Mouse (Mus musculus): ENCODE data around the gene Ccdc69. TPM values are rescaled to one million over a fixed set of nuclear protein-coding genes. Genes with fewer than 3 reads are reported as not detected.
A peak's percentile ranks its signal among the peaks of the same experiment; 100 is the strongest.

Gene Ccdc69
- polyA plus RNA-seq, 1 experiment: 5.4 TPM

DNA sequence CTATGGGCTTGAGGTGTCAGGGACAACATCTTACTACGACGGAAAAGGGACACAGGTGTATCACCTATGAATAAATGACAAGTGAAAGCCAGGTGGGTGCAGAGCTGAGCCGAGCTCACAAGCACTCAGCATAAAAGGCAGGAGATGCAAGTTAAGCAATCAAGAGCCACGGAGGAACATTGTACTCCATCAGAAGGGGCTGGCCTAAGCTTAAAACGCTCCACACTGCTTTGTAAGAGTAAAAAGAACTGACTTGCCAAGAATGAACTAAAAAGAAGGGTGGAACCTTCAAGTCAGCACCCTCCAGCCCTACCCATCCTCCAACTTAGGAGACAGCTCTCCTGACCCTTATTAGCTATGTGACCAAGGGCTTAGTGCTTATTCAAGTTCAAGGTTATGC lies 55.4 kb downstream of the Ccdc69 start:
- DNase-seq: no peak
- TF ChIP-seq POLR2A (IDR thresholded peaks at IDR 0.05; ENCODE audit: borderline replicate concordance, insufficient read depth, low read length) (no peak), CTCF (IDR thresholded peaks at IDR 0.05; ENCODE audit: borderline replicate concordance, insufficient read depth, low read depth, low read length) (no peak)
- Histone ChIP-seq H3K4me1 (ENCODE audit: control insufficient read depth, insufficient read depth, low read length) (peaks cover 23% of the 10 kb centered on the region), H3K4me3 (replicated peaks; ENCODE audit: insufficient read depth, low read depth, low read length) (no peak overlapping the region), H3K27me3 (ENCODE audit: control insufficient read depth, insufficient read depth, low read length) (no peaks in the 10 kb centered on the region), H3K27ac (ENCODE audit: insufficient read depth, low read length) (no peak overlapping the region)
- WGBS: 64% methylated on average over 5 of the region's 5 CpGs

DNA sequence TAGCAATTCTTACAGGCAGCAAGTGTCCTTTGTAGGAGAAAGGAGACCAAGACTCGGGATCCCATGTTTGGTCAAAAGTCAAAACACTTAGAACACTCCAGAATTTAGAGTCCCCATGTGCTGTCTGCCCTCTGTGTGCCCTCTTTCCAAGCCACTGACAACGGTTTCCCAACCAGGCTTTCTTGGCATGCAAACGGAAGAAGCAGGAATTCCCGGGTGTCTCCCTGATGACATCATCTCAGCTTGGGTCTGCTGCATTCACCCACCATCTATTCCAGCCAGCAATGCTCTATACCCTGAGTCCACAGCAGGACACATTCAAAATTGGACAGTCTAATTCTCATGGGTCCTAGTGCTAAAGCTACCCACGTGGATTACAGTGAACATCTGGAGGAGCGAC lies 56.1 kb downstream of the Ccdc69 start:
- no peak overlapping the region for H3K27ac ChIP-seq (ENCODE audit: insufficient read depth, low read length)
- H3K27me3 ChIP-seq (ENCODE audit: control insufficient read depth, insufficient read depth, low read length): no peaks in the 10 kb centered on the region
- no peak for DNase-seq
- 23% methylated on average over 6 of the region's 6 CpGs for WGBS
- H3K4me1 ChIP-seq (ENCODE audit: control insufficient read depth, insufficient read depth, low read length): peaks cover 25% of the 10 kb centered on the region
- TF ChIP-seq CTCF (IDR thresholded peaks at IDR 0.05; ENCODE audit: borderline replicate concordance, insufficient read depth, low read depth, low read length): no peak
- H3K4me3 ChIP-seq (replicated peaks; ENCODE audit: insufficient read depth, low read depth, low read length): no peak overlapping the region

DNA sequence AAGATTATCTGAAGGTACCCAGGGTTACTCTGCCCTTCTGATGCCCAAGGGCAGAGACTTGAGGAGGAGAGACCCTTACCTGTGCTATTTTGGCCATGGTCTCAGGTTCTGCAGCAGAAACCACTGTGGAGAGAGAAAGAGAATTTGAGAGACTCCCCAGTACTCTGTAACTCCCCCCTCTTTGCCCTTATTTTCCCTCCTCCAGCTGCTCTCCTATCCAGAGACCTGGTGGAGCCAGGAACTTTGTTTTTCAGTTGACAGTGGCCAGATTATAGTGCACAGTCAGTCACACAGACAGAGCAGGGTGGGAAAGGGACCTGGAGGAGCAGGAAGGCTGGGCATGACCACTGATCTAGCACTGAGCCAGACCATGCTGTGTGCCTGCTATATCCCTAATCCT lies 56.5 kb downstream of the Ccdc69 start:
- H3K27ac ChIP-seq (ENCODE audit: insufficient read depth, low read length): no peak overlapping the region
- TF ChIP-seq POLR2A (IDR thresholded peaks at IDR 0.05; ENCODE audit: borderline replicate concordance, insufficient read depth, low read length) (no peak), CTCF (IDR thresholded peaks at IDR 0.05; ENCODE audit: borderline replicate concordance, insufficient read depth, low read depth, low read length) (no peak)
- H3K4me1 ChIP-seq (ENCODE audit: control insufficient read depth, insufficient read depth, low read length): peaks cover 26% of the 10 kb centered on the region
- no peaks in the 10 kb centered on the region for H3K27me3 ChIP-seq (ENCODE audit: control insufficient read depth, insufficient read depth, low read length)
- DNase-seq: no peak
- H3K4me3 ChIP-seq (replicated peaks; ENCODE audit: insufficient read depth, low read depth, low read length): no peak overlapping the region

DNA sequence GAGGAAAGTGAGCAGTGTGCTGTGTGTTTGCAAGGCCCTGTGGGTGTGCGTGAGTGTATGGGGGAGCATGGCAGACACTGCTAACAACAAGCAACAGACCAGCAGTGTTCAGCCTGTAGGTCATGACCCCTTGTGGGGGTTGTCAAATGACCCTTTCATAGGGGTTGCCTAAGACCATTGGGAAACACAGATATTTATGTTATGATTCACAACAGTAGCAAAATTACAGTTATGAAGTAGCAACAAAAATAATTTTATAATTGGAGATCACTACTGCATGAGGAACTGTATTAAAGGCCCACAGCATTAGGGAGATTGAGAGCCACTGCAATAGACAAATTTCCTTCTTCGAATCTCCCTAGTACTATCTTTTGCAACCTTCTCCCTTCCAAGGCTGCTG lies 58.2 kb downstream of the Ccdc69 start:
- H3K4me1 ChIP-seq (ENCODE audit: control insufficient read depth, insufficient read depth, low read length): peaks cover 39% of the 10 kb centered on the region

DNA sequence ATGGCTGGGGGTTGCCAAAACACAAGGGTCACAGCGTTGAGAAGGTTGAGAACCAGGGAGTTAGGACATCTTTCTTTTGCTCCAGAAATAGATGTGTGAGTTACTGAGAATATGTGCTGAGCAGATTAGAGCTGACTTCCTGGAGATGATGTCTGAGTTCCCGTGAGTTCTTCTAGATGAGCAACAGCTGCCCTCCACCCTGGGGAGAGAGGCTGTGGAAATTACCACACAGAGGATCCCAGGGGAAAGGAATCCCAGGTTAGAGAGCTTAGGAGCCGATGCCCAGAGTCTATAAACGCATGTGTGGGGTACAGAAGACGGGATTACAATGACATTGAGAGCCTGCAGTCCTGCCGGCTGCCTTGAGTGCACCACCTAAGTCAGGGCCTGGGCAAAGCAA lies 59.9 kb downstream of the Ccdc69 start:
- H3K4me3 ChIP-seq (replicated peaks; ENCODE audit: insufficient read depth, low read depth, low read length): no peak overlapping the region
- H3K27me3 ChIP-seq (ENCODE audit: control insufficient read depth, insufficient read depth, low read length): no peaks in the 10 kb centered on the region
- no peak for DNase-seq
- no peak overlapping the region for H3K27ac ChIP-seq (ENCODE audit: insufficient read depth, low read length)
- peaks cover 38% of the 10 kb centered on the region for H3K4me1 ChIP-seq (ENCODE audit: control insufficient read depth, insufficient read depth, low read length)
- WGBS: 57% methylated on average over 6 of the region's 6 CpGs
- no peak for TF ChIP-seq CTCF (IDR thresholded peaks at IDR 0.05; ENCODE audit: borderline replicate concordance, insufficient read depth, low read depth, low read length)
- TF ChIP-seq POLR2A (IDR thresholded peaks at IDR 0.05; ENCODE audit: borderline replicate concordance, insufficient read depth, low read length): no peak

More for the DNA sequence above, 58.2 kb downstream of the Ccdc69 start:
- Histone ChIP-seq H3K4me3 (replicated peaks; ENCODE audit: insufficient read depth, low read depth, low read length) (no peak overlapping the region), H3K27ac (ENCODE audit: insufficient read depth, low read length) (no peak overlapping the region), H3K27me3 (ENCODE audit: control insufficient read depth, insufficient read depth, low read length) (no peaks in the 10 kb centered on the region)
- TF ChIP-seq CTCF (IDR thresholded peaks at IDR 0.05; ENCODE audit: borderline replicate concordance, insufficient read depth, low read depth, low read length): no peak
- no peak for TF ChIP-seq POLR2A (IDR thresholded peaks at IDR 0.05; ENCODE audit: borderline replicate concordance, insufficient read depth, low read length)
- WGBS: 95% methylated on average over 2 of the region's 2 CpGs
- no peak for DNase-seq

DNA sequence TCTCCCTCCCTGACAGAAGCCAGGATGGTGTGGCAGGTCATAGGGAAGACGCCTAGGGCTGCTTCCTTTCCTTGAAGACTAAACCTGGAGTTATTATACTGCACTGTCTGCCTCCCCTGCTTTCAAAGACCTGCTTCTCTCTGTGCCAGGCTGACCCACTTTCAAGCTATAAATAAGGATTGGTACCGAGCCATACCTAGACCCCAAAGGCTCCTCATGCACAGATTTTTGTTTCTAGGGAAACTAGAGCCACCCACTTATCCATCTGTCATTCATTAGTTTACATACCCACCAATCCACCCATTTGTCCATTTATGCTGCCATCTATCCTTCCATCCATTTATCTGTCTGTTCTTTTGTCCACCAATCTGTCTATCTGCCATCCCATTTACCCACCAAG lies 60.7 kb downstream of the Ccdc69 start:
- H3K27ac ChIP-seq (ENCODE audit: insufficient read depth, low read length): 0 out of 2 replicates have a peak overlapping the region, but pooled peaks have one; percentile 40

DNA sequence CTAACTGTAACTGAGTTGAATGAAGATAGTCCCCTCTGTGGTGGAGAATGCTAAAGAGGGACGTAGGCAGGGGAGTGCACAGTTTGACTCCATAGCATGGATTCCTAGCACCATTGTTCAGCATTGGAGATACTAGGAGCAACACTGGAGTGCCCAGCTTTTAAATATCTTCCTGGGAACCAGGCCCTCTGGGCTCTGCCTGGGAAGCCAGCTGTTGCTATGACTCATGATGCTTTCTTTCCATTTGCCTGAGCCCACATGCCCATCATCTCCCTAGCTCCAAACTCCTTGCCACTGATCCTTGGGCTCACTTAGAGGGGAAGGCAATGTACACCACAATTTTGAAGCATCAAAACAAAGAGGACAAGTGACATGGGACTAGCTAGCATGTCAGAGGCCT lies 61.2 kb downstream of the Ccdc69 start:
- Histone ChIP-seq H3K27me3 (ENCODE audit: control insufficient read depth, insufficient read depth, low read length) (no peaks in the 10 kb centered on the region), H3K4me1 (ENCODE audit: control insufficient read depth, insufficient read depth, low read length) (peaks cover 31% of the 10 kb centered on the region), H3K4me3 (replicated peaks; ENCODE audit: insufficient read depth, low read depth, low read length) (no peak overlapping the region), H3K27ac (ENCODE audit: insufficient read depth, low read length) (0 out of 2 replicates have a peak overlapping the region, but pooled peaks have one; percentile 40)
- 50% methylated on average over 1 of the region's 1 CpGs for WGBS
- DNase-seq: no peak
- TF ChIP-seq POLR2A (IDR thresholded peaks at IDR 0.05; ENCODE audit: borderline replicate concordance, insufficient read depth, low read length): no peak
- TF ChIP-seq CTCF (IDR thresholded peaks at IDR 0.05; ENCODE audit: borderline replicate concordance, insufficient read depth, low read depth, low read length): no peak

More for the DNA sequence above, 60.7 kb downstream of the Ccdc69 start:
- no peaks in the 10 kb centered on the region for H3K27me3 ChIP-seq (ENCODE audit: control insufficient read depth, insufficient read depth, low read length)
- peaks cover 35% of the 10 kb centered on the region for H3K4me1 ChIP-seq (ENCODE audit: control insufficient read depth, insufficient read depth, low read length)
- no peak for TF ChIP-seq POLR2A (IDR thresholded peaks at IDR 0.05; ENCODE audit: borderline replicate concordance, insufficient read depth, low read length)
- TF ChIP-seq CTCF (IDR thresholded peaks at IDR 0.05; ENCODE audit: borderline replicate concordance, insufficient read depth, low read depth, low read length): no peak
- 51% methylated on average over 2 of the region's 2 CpGs for WGBS
- no peak for DNase-seq
- H3K4me3 ChIP-seq (replicated peaks; ENCODE audit: insufficient read depth, low read depth, low read length): no peak overlapping the region

DNA sequence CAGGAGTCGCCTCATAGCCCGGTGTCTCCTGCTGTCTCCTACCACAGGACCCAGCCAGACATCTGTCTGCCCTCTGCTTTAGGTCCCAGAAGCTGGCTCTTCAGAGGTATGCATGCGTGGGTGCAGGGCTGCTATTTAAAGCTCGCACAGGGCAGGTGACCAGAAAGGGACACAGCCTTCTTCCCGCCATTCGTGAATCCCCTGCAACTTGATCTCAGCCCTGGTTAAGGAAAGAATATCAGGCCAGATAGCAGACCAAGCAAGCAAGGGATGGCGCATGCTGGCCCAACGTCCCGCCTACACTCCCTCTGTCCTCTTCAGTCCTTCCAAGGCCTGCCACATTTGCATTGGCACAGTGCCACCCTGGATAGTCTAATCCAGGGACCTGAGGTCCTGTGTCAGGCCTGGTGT lies 62.1 kb downstream of the Ccdc69 start:
- H3K27ac ChIP-seq (ENCODE audit: insufficient read depth, low read length): peak overlapping the region; percentile 8
- H3K27me3 ChIP-seq (ENCODE audit: control insufficient read depth, insufficient read depth, low read length): no peaks in the 10 kb centered on the region
- H3K4me1 ChIP-seq (ENCODE audit: control insufficient read depth, insufficient read depth, low read length): peaks cover 27% of the 10 kb centered on the region
- H3K4me3 ChIP-seq (replicated peaks; ENCODE audit: insufficient read depth, low read depth, low read length): no peak overlapping the region
- DNase-seq: peak; percentile 68 to 79
- TF ChIP-seq CTCF (IDR thresholded peaks at IDR 0.05; ENCODE audit: borderline replicate concordance, insufficient read depth, low read depth, low read length) (no peak), POLR2A (IDR thresholded peaks at IDR 0.05; ENCODE audit: borderline replicate concordance, insufficient read depth, low read length) (no peak)
- 2% methylated on average over 9 of the region's 9 CpGs for WGBS
